Mouse (Mus musculus) urinary bladder, postnatal 36 days (tissue): ENCODE data around the gene 4930451I11Rik.

ENCODE experiments used
- DNase-seq, 2 experiments: peaks; one replicate each; pipeline ENCODE4 v3.0.0; 2022; ENCODE audit warnings: low spot score in 2 of 2, mixed read lengths in 1 of 2

Gene 4930451I11Rik

GRCm38 (mm10) chr7:126781661-126782370, 49.6 kb downstream of the 4930451I11Rik start:
- DNase-seq, result no peak

- DNase-seq, result no peak
Observed at GRCm38 (mm10) chr7:126780971-126781635, 50.3 kb downstream of the 4930451I11Rik start, which contains the start of gene Tbx6. Tbx6 (plus strand) TSS chr7:126781483.
